Mouse (Mus musculus) thymus, adult 2 months (tissue): ENCODE data around the gene Atic. TPM values are rescaled to one million over a fixed set of nuclear protein-coding genes. Genes with fewer than 3 reads are reported as not detected.

Experiments used
- DNase-seq: peaks from one replicate; pipeline ENCODE4 v3.0.0; 2021
- H3K27ac ChIP-seq: fragments of 200-500 bp; 2 replicates; pipeline ENCODE4 v1.5.1; 2012; ENCODE audit warnings: low read length, control low read depth; ENCODE audit not compliant: control insufficient read depth, insufficient read depth
- H3K27me3 ChIP-seq: fragments of 200-500 bp; 2 replicates; pipeline ENCODE4 v1.6.1; 2012; ENCODE audit warnings: mild to moderate bottlenecking, low read length, moderate library complexity, mixed read lengths; ENCODE audit not compliant: control insufficient read depth, insufficient read depth
- H3K36me3 ChIP-seq: fragments of 200-500 bp; 2 replicates; pipeline ENCODE4 v1.6.1; 2012; ENCODE audit warnings: mild to moderate bottlenecking, low read length, moderate library complexity; ENCODE audit not compliant: control insufficient read depth, insufficient read depth
- H3K4me1 ChIP-seq: fragments of 200-500 bp; replicated peaks from 2 replicates; pipeline ENCODE4 v1.6.1; 2012; ENCODE audit warnings: low read length; ENCODE audit not compliant: control insufficient read depth, insufficient read depth
- H3K4me3 ChIP-seq: fragments of 200-500 bp; 2 replicates; pipeline ENCODE4 v1.5.1; 2012; ENCODE audit warnings: mild to moderate bottlenecking, low read length, control low read depth, moderate library complexity; ENCODE audit not compliant: control insufficient read depth, insufficient read depth
- CTCF ChIP-seq: fragments of 200-500 bp; IDR thresholded peaks from 2 replicates; pipeline ENCODE4 v1.5.1; 2012; ENCODE audit warnings: mild to moderate bottlenecking, control low read depth, low read length, moderate library complexity, borderline replicate concordance; ENCODE audit not compliant: control insufficient read depth, poor library complexity, insufficient read depth; ENCODE audit errors: extremely low read depth
- POLR2A ChIP-seq: fragments of 200-500 bp; IDR thresholded peaks from 2 replicates; pipeline ENCODE4 v1.6.1; 2012; ENCODE audit warnings: mild to moderate bottlenecking, low read length, control low read depth, moderate library complexity; ENCODE audit not compliant: control insufficient read depth, poor library complexity, insufficient read depth; ENCODE audit errors: extremely low read depth
- WGBS: fragments of 180-500 bp; shearing (Covaris S2); methylation state at CpG from one replicate; pipeline ENCODE4 v1.1.7; 2018; 5-methylcytosine and 5-hydroxymethylcytosine counted together
- polyA plus RNA-seq: library from polyadenylated mRNA; depleted of rRNA; stranded (reverse); fragments of >200 nt; gene quantifications from 2 replicates; pipeline ENCODE4 v1.2.3, GENCODE M21; 2012; rRNA removed

Gene Atic
- 46.0 and 51.5 TPM in 2 replicates for polyA plus RNA-seq

- under 1% methylated on average over 55 of the region's 55 CpGs for WGBS
- peak; percentile 55; the same call in 1 of the 2 replicates for TF ChIP-seq CTCF
- no peak for TF ChIP-seq POLR2A
- H3K4me1 ChIP-seq: 0 out of 2 replicates have a peak, but pooled peaks cover 4% of the 10 kb centered on the region
- no peak within 1 kb of the TSS for H3K27ac ChIP-seq
- peak; percentile 88 for DNase-seq
- H3K27me3 ChIP-seq: no peaks in the 10 kb centered on the region
- peak within 1 kb of the TSS; percentile 96 for H3K4me3 ChIP-seq
- 0 out of 2 replicates have a peak, but pooled peaks cover 8% of the 10 kb centered on the region for H3K36me3 ChIP-seq
These were observed at the start of gene Atic for GRCm38 (mm10) chr1:71556688-71557612. TSS of gene Atic (plus strand) at chr1:71557150.

- TF ChIP-seq CTCF (no peak), POLR2A (no peak)
- H3K4me1 ChIP-seq: no peaks in the 10 kb centered on the region
- 85% methylated on average over 9 of the region's 9 CpGs for WGBS
- no peaks in the 10 kb centered on the region for H3K36me3 ChIP-seq
- DNase-seq: no peak
- H3K4me3 ChIP-seq: no peak overlapping the region
- H3K27me3 ChIP-seq: no peaks in the 10 kb centered on the region
- no peak overlapping the region for H3K27ac ChIP-seq
These were observed 49.7 kb upstream of the Atic start for GRCm38 (mm10) chr1:71507251-71507650.

- no peak for TF ChIP-seq CTCF
- no peak for TF ChIP-seq POLR2A
These were observed 41.9 kb upstream of the Atic start for GRCm38 (mm10) chr1:71515041-71515440.

DNA sequence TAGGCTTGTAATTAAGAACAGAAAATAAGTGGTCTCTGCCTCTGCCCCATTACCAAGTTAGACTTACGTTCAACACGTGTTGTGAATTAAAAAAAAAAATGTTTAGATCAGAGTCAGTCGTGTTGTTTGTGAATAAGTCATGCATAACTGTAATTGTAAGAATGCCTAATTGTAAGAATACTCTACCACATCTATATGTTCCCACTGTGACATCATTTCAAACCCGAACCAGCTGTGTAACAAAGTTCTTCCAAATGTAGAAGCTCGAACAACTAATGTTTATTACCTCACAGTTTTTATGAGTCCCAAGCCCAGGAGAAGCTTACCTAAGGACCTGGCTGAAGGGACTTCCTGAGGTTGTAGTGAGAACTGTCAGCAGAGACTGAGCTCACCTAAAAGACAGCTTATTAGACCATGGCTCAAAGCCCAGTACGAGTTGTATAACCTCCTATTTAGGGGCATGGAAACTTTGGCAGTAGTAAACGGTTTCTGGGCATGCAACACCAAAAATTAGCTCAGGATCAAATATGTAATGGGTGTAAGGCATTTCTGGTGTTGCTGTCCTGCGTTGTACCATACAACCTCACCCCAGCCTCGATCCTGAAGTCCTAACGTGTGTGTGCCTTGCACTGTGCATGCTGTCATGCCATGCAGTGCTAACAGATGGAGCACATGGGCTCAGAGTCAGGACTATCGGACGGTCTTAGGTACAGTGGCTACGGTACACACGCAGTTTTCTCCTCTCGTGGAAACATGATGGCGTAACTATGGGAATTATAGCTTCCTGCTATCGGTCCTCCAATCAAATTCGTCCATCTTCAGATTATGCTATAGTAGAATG, 27.9 kb upstream of the Atic start:
- DNase-seq: no peak
- no peak overlapping the region for H3K27ac ChIP-seq
- TF ChIP-seq CTCF: no peak
- no peak for TF ChIP-seq POLR2A
- H3K36me3 ChIP-seq: no peaks in the 10 kb centered on the region
- no peak overlapping the region for H3K4me3 ChIP-seq
- H3K4me1 ChIP-seq: no peaks in the 10 kb centered on the region
- 89% methylated on average over 18 of the region's 18 CpGs for WGBS
- no peaks in the 10 kb centered on the region for H3K27me3 ChIP-seq

More at GRCm38 (mm10) chr1:71515041-71515440, 41.9 kb upstream of the Atic start:
- DNase-seq: no peak
- H3K4me1 ChIP-seq: no peaks in the 10 kb centered on the region
- WGBS: 96% methylated on average over 4 of the region's 4 CpGs
- no peaks in the 10 kb centered on the region for H3K27me3 ChIP-seq
- no peaks in the 10 kb centered on the region for H3K36me3 ChIP-seq
- H3K4me3 ChIP-seq: no peak overlapping the region
- no peak overlapping the region for H3K27ac ChIP-seq

DNA sequence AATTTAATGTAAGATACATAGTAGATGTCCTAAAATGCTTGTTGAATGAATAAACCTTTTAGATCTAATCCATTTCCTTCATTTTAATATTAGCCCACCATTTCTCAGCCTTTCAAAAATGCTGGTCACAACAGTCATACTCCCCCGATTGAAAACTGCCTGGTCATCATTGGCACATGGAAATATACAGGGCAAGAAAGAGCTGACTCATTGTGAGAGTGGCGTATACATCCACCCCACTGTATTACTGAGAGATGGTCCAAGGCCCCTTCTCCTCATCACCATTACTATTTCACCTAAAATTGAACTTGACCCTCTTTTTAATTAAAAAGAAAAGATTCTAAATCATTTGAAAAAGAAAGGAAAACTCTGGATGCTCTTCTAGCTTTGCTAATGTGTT, 26.2 kb upstream of the Atic start:
- Histone ChIP-seq H3K27ac (no peak overlapping the region), H3K36me3 (no peaks in the 10 kb centered on the region), H3K4me3 (no peak overlapping the region), H3K4me1 (no peaks in the 10 kb centered on the region), H3K27me3 (no peaks in the 10 kb centered on the region)
- 32% methylated on average over 2 of the region's 2 CpGs for WGBS
- no peak for TF ChIP-seq POLR2A
- TF ChIP-seq CTCF: no peak
- no peak for DNase-seq

DNA sequence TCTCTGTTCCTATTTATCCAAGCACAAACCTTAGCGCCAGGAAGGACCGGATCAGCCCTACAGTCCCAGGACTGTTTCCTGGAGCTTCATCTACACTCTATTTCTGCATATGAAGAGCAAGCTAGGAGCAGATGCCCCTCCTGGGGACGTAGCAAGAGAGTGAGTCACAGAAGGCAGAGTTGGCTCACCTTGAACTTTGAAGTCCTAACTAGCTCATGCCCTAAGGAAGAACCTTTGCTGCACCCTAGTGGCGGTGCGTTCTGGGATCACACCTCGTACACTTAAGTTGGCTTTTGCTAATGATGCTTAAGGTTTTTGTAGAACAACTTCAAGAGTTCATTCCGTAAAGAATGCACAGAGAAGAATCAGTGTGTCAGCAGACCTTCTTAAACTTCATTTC, 25.3 kb upstream of the Atic start:
- Histone ChIP-seq H3K27ac (no peak overlapping the region), H3K36me3 (no peaks in the 10 kb centered on the region), H3K4me1 (no peaks in the 10 kb centered on the region), H3K4me3 (no peak overlapping the region), H3K27me3 (no peaks in the 10 kb centered on the region)
- peak; percentile 37 for DNase-seq
- TF ChIP-seq POLR2A (no peak), CTCF (no peak)
- 37% methylated on average over 7 of the region's 7 CpGs for whole genome bisulfite sequencing
